Mouse (Mus musculus) hindbrain, embryonic 11.5 days (tissue): ENCODE measurements around the gene Doc2a. TPM values are rescaled to one million over a fixed set of nuclear protein-coding genes. Genes with fewer than 3 reads are reported as not detected.
"Not testable (repeated sequence)": the region's sequence is repeated elsewhere in the genome, so short reads cannot be mapped to it uniquely, and the experiment has no call there.

Experiments
- ATAC-seq: fragments of 200-750 bp; cut with Nextera tagmentation; 2 replicates; pipeline ENCODE4 v1.8.0; 2017; ENCODE audit warnings: mild to moderate bottlenecking, moderate TSS enrichment, moderate library complexity; ENCODE audit not compliant: low FRiP score
- DNase-seq: peaks from one replicate; pipeline ENCODE4 v3.0.0-alpha.2; 2015; ENCODE audit warnings: low spot score
- H3K27ac ChIP-seq: fragments of 300-500 bp; sonication (generic); 2 replicates; pipeline ENCODE4 v1.5.1; 2014; ENCODE audit warnings: mild to moderate bottlenecking, low read depth, low read length
- H3K27me3 ChIP-seq: fragments of 300-500 bp; sonication (generic); 2 replicates; pipeline ENCODE4 v1.6.1; 2014; ENCODE audit warnings: mild to moderate bottlenecking, low read length, moderate library complexity, mixed read lengths; ENCODE audit not compliant: control insufficient read depth, insufficient read depth
- H3K36me3 ChIP-seq: fragments of 300-500 bp; sonication (generic); 2 replicates; pipeline ENCODE4 v1.6.1; 2014; ENCODE audit warnings: mild to moderate bottlenecking, low read length, moderate library complexity, mixed read lengths; ENCODE audit not compliant: control insufficient read depth, insufficient read depth
- H3K4me1 ChIP-seq: fragments of 300-500 bp; sonication (generic); replicated peaks from 2 replicates; pipeline ENCODE4 v1.6.1; 2014; ENCODE audit warnings: low read length, mixed read lengths; ENCODE audit not compliant: control insufficient read depth, insufficient read depth
- H3K4me2 ChIP-seq: fragments of 300-500 bp; sonication (generic); replicated peaks from 2 replicates; pipeline ENCODE4 v1.6.1; 2014; ENCODE audit warnings: mild to moderate bottlenecking, low read depth, low read length
- H3K4me3 ChIP-seq: fragments of 300-500 bp; sonication (generic); 2 replicates; pipeline ENCODE4 v1.5.1; 2014; ENCODE audit warnings: low read depth, low read length
- H3K9ac ChIP-seq: fragments of 300-500 bp; sonication (generic); 2 replicates; pipeline ENCODE4 v1.6.1; 2014; ENCODE audit warnings: low read depth, low read length
- H3K9me3 ChIP-seq: fragments of 300-500 bp; sonication (generic); 2 replicates; pipeline ENCODE4 v1.6.1; 2016; ENCODE audit warnings: low read length; ENCODE audit not compliant: control insufficient read depth
- WGBS: fragments of 180-500 bp; shearing (Covaris S2); extraction: QIAGEN DNeasy Blood & Tissue Kit; methylation state at CpG from one replicate; pipeline ENCODE4 v1.1.7; 2014; 5-methylcytosine and 5-hydroxymethylcytosine counted together
- polyA plus RNA-seq: library from polyadenylated mRNA; unstranded; fragments of >200 nt; fragmentation: Nextera tagmentation; extraction: Ambion mirVana; gene quantifications from 2 replicates; pipeline ENCODE4 v1.2.1, GENCODE M21; 2014

The Doc2a gene
- polyA plus RNA-seq, 1 experiment from 2014 or later, result 3.4 TPM

DNA sequence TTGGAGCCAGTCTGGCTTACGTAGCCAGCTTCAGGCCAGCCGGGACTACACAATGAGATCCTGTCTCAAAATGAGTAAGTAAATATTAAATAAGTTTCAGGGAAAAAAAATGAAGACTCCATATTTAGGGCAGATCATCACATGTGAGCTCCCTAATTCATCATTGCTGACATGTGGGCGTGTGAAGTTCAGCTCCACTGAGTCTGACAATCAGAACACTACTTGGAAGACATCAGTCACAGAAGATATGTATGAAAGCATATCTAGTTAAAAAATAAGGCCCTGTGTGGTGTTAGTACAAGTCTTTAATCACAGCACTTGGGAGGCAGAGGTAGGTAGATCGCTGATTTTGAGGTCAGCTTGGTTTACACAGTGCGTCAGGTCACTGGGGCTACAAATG is 40.1 kb downstream of the Doc2a start:
- 88% methylated on average over 5 of the region's 5 CpGs for WGBS

GRCm38 (mm10) chr7:126888852-126889251 is 41.6 kb downstream of the Doc2a start:
- H3K36me3 ChIP-seq, result 0 out of 2 replicates have a peak, but pooled peaks cover 3% of the 10 kb centered on the region
- H3K4me1 ChIP-seq, result no peaks in the 10 kb centered on the region
- H3K4me2 ChIP-seq, result no peak overlapping the region; the same call in 1 of the 2 replicates
- no peak overlapping the region for H3K4me3 ChIP-seq
- no peak for DNase-seq
- whole genome bisulfite sequencing, result 67% methylated on average over 7 of the region's 7 CpGs
- no peak for ATAC-seq
- H3K9me3 ChIP-seq, result no peaks in the 10 kb centered on the region
- no peaks in the 10 kb centered on the region for H3K27me3 ChIP-seq
- H3K9ac ChIP-seq, result no peak overlapping the region
- H3K27ac ChIP-seq, result no peak overlapping the region

More for the DNA sequence above, 40.1 kb downstream of the Doc2a start:
- H3K27me3 ChIP-seq, result no peaks in the 10 kb centered on the region
- 0 out of 2 replicates have a peak, but pooled peaks cover 3% of the 10 kb centered on the region for H3K36me3 ChIP-seq
- H3K9ac ChIP-seq, result no peak overlapping the region
- ATAC-seq (no peak), DNase-seq (no peak)
- H3K4me2 ChIP-seq, result no peak overlapping the region
- 0 out of 2 replicates have a peak, but pooled peaks cover 3% of the 10 kb centered on the region for H3K4me1 ChIP-seq
- H3K9me3 ChIP-seq, result no peaks in the 10 kb centered on the region
- no peak overlapping the region for H3K27ac ChIP-seq
- H3K4me3 ChIP-seq, result no peak overlapping the region

GRCm38 (mm10) chr7:126896912-126897311 is 49.7 kb downstream of the Doc2a start:
- Histone ChIP-seq H3K27ac (no peak overlapping the region), H3K9me3 (no peaks in the 10 kb centered on the region), H3K27me3 (no peaks in the 10 kb centered on the region), H3K4me1 (0 out of 2 replicates have a peak, but pooled peaks cover 3% of the 10 kb centered on the region), H3K4me3 (no peak overlapping the region), H3K9ac (no peak overlapping the region), H3K36me3 (no peaks in the 10 kb centered on the region), H3K4me2 (no peak overlapping the region)
- 81% methylated on average over 5 of the region's 5 CpGs for WGBS
- no peak for DNase-seq
- ATAC-seq, result no peak

- H3K9ac ChIP-seq, result peak overlapping the region; percentile 74
- H3K4me1 ChIP-seq, result 0 out of 2 replicates have a peak, but pooled peaks cover 3% of the 10 kb centered on the region
- no peaks in the 10 kb centered on the region for H3K9me3 ChIP-seq
- peak; percentile 14; the same call in 1 of the 2 replicates for ATAC-seq
- H3K27ac ChIP-seq, result peak overlapping the region; percentile 56; the same call in 1 of the 2 replicates
- peak overlapping the region; percentile 58 for H3K4me2 ChIP-seq
- no peaks in the 10 kb centered on the region for H3K27me3 ChIP-seq
- no peaks in the 10 kb centered on the region for H3K36me3 ChIP-seq
- 27% methylated on average over 16 of the region's 16 CpGs for WGBS
- peak overlapping the region; percentile 51 for H3K4me3 ChIP-seq
- no peak for DNase-seq
Measured at GRCm38 (mm10) chr7:126897390-126898101, 50.3 kb downstream of the Doc2a start.

- Histone ChIP-seq H3K9ac (peak overlapping the region; percentile 74), H3K36me3 (no peaks in the 10 kb centered on the region), H3K4me1 (0 out of 2 replicates have a peak, but pooled peaks cover 3% of the 10 kb centered on the region), H3K4me2 (peak overlapping the region; percentile 58), H3K27me3 (no peaks in the 10 kb centered on the region), H3K27ac (peak overlapping the region; percentile 56; the same call in 1 of the 2 replicates), H3K9me3 (no peaks in the 10 kb centered on the region), H3K4me3 (peak overlapping the region; percentile 51)
- ATAC-seq (peak; percentile 91), DNase-seq (peak; percentile 97)
- 12% methylated on average over 37 of the region's 37 CpGs for WGBS
Measured at GRCm38 (mm10) chr7:126898102-126898990, 51.1 kb downstream of the Doc2a start.

GRCm38 (mm10) chr7:126899781-126900180 is 52.6 kb downstream of the Doc2a start:
- H3K9ac ChIP-seq, H3K36me3 ChIP-seq, H3K4me2 ChIP-seq, H3K4me1 ChIP-seq, DNase-seq, ATAC-seq, H3K9me3 ChIP-seq, H3K27ac ChIP-seq, H3K27me3 ChIP-seq, H3K4me3 ChIP-seq: not testable (repeated sequence)
- WGBS, result 93% methylated on average over 7 of the region's 9 CpGs

Other genes with a start within 250 kb of the Doc2a start
- 1.3 and 2.4 TPM in 2 replicates for gene Nupr1, start 216.6 kb upstream of the Doc2a start, polyA plus RNA-seq
- gene Sgf29, start 198.1 kb upstream of the Doc2a start, polyA plus RNA-seq, result 44.8 and 49.3 TPM in 2 replicates
- 0.25 and 0.52 TPM in 2 replicates for gene Sult1a1, start 171.0 kb upstream of the Doc2a start, polyA plus RNA-seq
- 164 and 176 TPM in 2 replicates for gene Bola2, start 152.0 kb upstream of the Doc2a start, polyA plus RNA-seq
- gene Slx1b, start 151.6 kb upstream of the Doc2a start, polyA plus RNA-seq, result 9.8 and 10.7 TPM in 2 replicates
- 45.3 and 47.8 TPM in 2 replicates for gene Coro1a, start 139.6 kb upstream of the Doc2a start, polyA plus RNA-seq
- 47.2 and 51.8 TPM in 2 replicates for gene Mapk3, start 87.8 kb upstream of the Doc2a start, polyA plus RNA-seq
- gene Gdpd3, start 81.1 kb upstream of the Doc2a start, polyA plus RNA-seq, result 0.97 and 1.4 TPM in 2 replicates
- 114 and 119 TPM in 2 replicates for gene Ypel3, start 70.5 kb upstream of the Doc2a start, polyA plus RNA-seq
- 0.25 and 0.79 TPM in 2 replicates for gene Tbx6, start 65.9 kb upstream of the Doc2a start, polyA plus RNA-seq
- 313 and 330 TPM in 2 replicates for gene Ppp4c, start 54.9 kb upstream of the Doc2a start, polyA plus RNA-seq
- gene Fam57b, start 49.7 kb upstream of the Doc2a start, polyA plus RNA-seq, result 14.6 and 16.3 TPM in 2 replicates
- not detected in 2 replicates for gene 4930451I11Rik, start 15.8 kb upstream of the Doc2a start, polyA plus RNA-seq
- gene Hirip3, start 14.6 kb downstream of the Doc2a start, polyA plus RNA-seq, result 22.0 and 25.2 TPM in 2 replicates
- gene Ino80e, start 15.0 kb downstream of the Doc2a start, polyA plus RNA-seq, result 89.3 and 89.4 TPM in 2 replicates
- 27.3 and 31.2 TPM in 2 replicates for gene Taok2, start 37.3 kb downstream of the Doc2a start, polyA plus RNA-seq
- gene Tmem219, start 75.5 kb downstream of the Doc2a start, polyA plus RNA-seq, result 25.3 and 28.6 TPM in 2 replicates
- gene Kctd13, start 81.5 kb downstream of the Doc2a start, polyA plus RNA-seq, result 30.1 and 33.5 TPM in 2 replicates
- gene Asphd1, start 102.2 kb downstream of the Doc2a start, polyA plus RNA-seq, result 0.90 and 0.92 TPM in 2 replicates
- gene Sez6l2, start 103.1 kb downstream of the Doc2a start, polyA plus RNA-seq, result 13.2 and 14.2 TPM in 2 replicates
- gene Cdipt, start 128.5 kb downstream of the Doc2a start, polyA plus RNA-seq, result 68.9 and 69.5 TPM in 2 replicates
- gene Cdiptos, start 128.7 kb downstream of the Doc2a start, polyA plus RNA-seq, result 0.63 and 0.93 TPM in 2 replicates
- 3.4 and 3.5 TPM in 2 replicates for gene Mvp, start 167.2 kb downstream of the Doc2a start, polyA plus RNA-seq
- not detected in 2 replicates for gene Pagr1b, start 169.1 kb downstream of the Doc2a start, polyA plus RNA-seq
- gene Pagr1a, start 169.9 kb downstream of the Doc2a start, polyA plus RNA-seq, result 76.1 and 78.5 TPM in 2 replicates
- 50.4 and 53.7 TPM in 2 replicates for gene Gm42742, start 173.7 kb downstream of the Doc2a start, polyA plus RNA-seq
- gene Prrt2, start 173.8 kb downstream of the Doc2a start, polyA plus RNA-seq, result 7.2 and 7.7 TPM in 2 replicates
- gene Maz, start 179.6 kb downstream of the Doc2a start, polyA plus RNA-seq, result 69.4 and 71.4 TPM in 2 replicates
- 142 and 146 TPM in 2 replicates for gene Kif22, start 195.1 kb downstream of the Doc2a start, polyA plus RNA-seq
- gene Zg16, start 239.9 kb downstream of the Doc2a start, polyA plus RNA-seq, result not detected in 2 replicates
- gene AI467606, start 243.9 kb downstream of the Doc2a start, polyA plus RNA-seq, result 1.0 and 1.3 TPM in 2 replicates